10 mouse cellular contexts compared by ENCODE assay signal in genomic region chr9:70653875-70654274, GRCm38 (mm10). TPM values are rescaled to one million over a fixed set of nuclear protein-coding genes. Genes with fewer than 3 reads are reported as not detected.
A peak's percentile ranks its signal among the peaks of the same experiment; 100 is the strongest.
DNase-seq lines count a peak whose midpoint lies in the region; ATAC-seq lines count a peak whose summit lies in the region.
"Had no signal": no experiment of that assay in that cellular context is flagged by ENCODE, and none has a peak within 500 bp of the region (broad histone marks: within the 10 kb centered on the region; RNA-seq: fewer than 3 reads in every experiment).

No protein-coding gene starts in this region.

- 72% methylated on average over 2 of the region's 2 CpGs for WGBS in heart, embryonic 15.5 days
- WGBS in heart, embryonic 11.5 days (ENCODE audit: insufficient replicate concordance), result 67% methylated on average over 2 of the region's 2 CpGs
- 63% methylated on average over 2 of the region's 2 CpGs for WGBS in embryonic facial prominence, embryonic 14.5 days
- 76% methylated on average over 2 of the region's 2 CpGs for WGBS in hindbrain, embryonic 15.5 days
- WGBS in midbrain, embryonic 13.5 days, result 80% methylated on average over 2 of the region's 2 CpGs

- DNase-seq in embryonic facial prominence, embryonic 14.5 days (ENCODE audit: low spot score), result no peak
- no peak for DNase-seq in testis, postnatal 10 days (ENCODE audit: low spot score)
- DNase-seq in urinary bladder, postnatal 25 days (ENCODE audit: low spot score), result no peak
- no peak for DNase-seq in MN1 (ENCODE audit: low spot score)
- DNase-seq: kidney, postnatal 4 days; thymus, adult 18-20 months had no signal

- no peak overlapping the region for H3K9ac ChIP-seq in heart, embryonic 15.5 days
- H3K9ac ChIP-seq in heart, embryonic 11.5 days (ENCODE audit: low read depth, low read length), result no peak overlapping the region
- no peak overlapping the region for H3K9ac ChIP-seq in embryonic facial prominence, embryonic 14.5 days (ENCODE audit: low read depth, low read length)
- no peak overlapping the region for H3K9ac ChIP-seq in hindbrain, embryonic 15.5 days
- H3K9ac ChIP-seq in midbrain, embryonic 13.5 days (replicated peaks), result 0 out of 2 replicates have a peak overlapping the region, but pooled peaks have one; percentile 32

- ATAC-seq in heart, embryonic 15.5 days (replicated peaks; ENCODE audit: insufficient number of reproducible peaks, insufficient read depth, low FRiP score, low read depth), result no peak
- ATAC-seq in heart, embryonic 11.5 days (replicated peaks; ENCODE audit: insufficient number of reproducible peaks, low FRiP score, low TSS enrichment), result no peak
- no peak for ATAC-seq in embryonic facial prominence, embryonic 14.5 days (ENCODE audit: low read depth)
- ATAC-seq in hindbrain, embryonic 15.5 days (ENCODE audit: low FRiP score, low read depth), result no peak
- no peak for ATAC-seq in midbrain, embryonic 13.5 days

- H3K9me3 ChIP-seq in heart, embryonic 15.5 days (replicated peaks), result no peaks in the 10 kb centered on the region
- no peaks in the 10 kb centered on the region for H3K9me3 ChIP-seq in heart, embryonic 11.5 days (replicated peaks; ENCODE audit: control insufficient read depth, low read length)
- H3K9me3 ChIP-seq in embryonic facial prominence, embryonic 14.5 days (ENCODE audit: control insufficient read depth, low read length), result no peaks in the 10 kb centered on the region
- H3K9me3 ChIP-seq in hindbrain, embryonic 15.5 days, result no peaks in the 10 kb centered on the region
- no peaks in the 10 kb centered on the region for H3K9me3 ChIP-seq in midbrain, embryonic 13.5 days

- H3K27ac ChIP-seq in heart, embryonic 15.5 days, result no peak overlapping the region
- H3K27ac ChIP-seq in heart, embryonic 11.5 days (ENCODE audit: low read depth, low read length), result no peak overlapping the region
- no peak overlapping the region for H3K27ac ChIP-seq in embryonic facial prominence, embryonic 14.5 days (replicated peaks; ENCODE audit: low read depth, low read length)
- no peak overlapping the region for H3K27ac ChIP-seq in hindbrain, embryonic 15.5 days (replicated peaks)
- H3K27ac ChIP-seq in midbrain, embryonic 13.5 days, result no peak overlapping the region

- no peaks in the 10 kb centered on the region for H3K27me3 ChIP-seq in heart, embryonic 15.5 days
- no peaks in the 10 kb centered on the region for H3K27me3 ChIP-seq in heart, embryonic 11.5 days (ENCODE audit: control insufficient read depth, insufficient read depth, low read length)
- no peaks in the 10 kb centered on the region for H3K27me3 ChIP-seq in embryonic facial prominence, embryonic 14.5 days (replicated peaks; ENCODE audit: control insufficient read depth, insufficient read depth, low read length)
- no peaks in the 10 kb centered on the region for H3K27me3 ChIP-seq in hindbrain, embryonic 15.5 days
- H3K27me3 ChIP-seq in midbrain, embryonic 13.5 days, result no peaks in the 10 kb centered on the region

- H3K36me3 ChIP-seq in heart, embryonic 15.5 days, result no peaks in the 10 kb centered on the region
- no peaks in the 10 kb centered on the region for H3K36me3 ChIP-seq in heart, embryonic 11.5 days (ENCODE audit: control insufficient read depth, insufficient read depth, low read length)
- H3K36me3 ChIP-seq in embryonic facial prominence, embryonic 14.5 days (ENCODE audit: control insufficient read depth, insufficient read depth, low read length), result peaks cover 6% of the 10 kb centered on the region; the same call in 1 of the 2 replicates
- H3K36me3 ChIP-seq in hindbrain, embryonic 15.5 days, result no peaks in the 10 kb centered on the region
- H3K36me3 ChIP-seq in midbrain, embryonic 13.5 days, result peaks cover 7% of the 10 kb centered on the region

- peaks cover 21% of the 10 kb centered on the region for H3K4me1 ChIP-seq in heart, embryonic 15.5 days (replicated peaks)
- no peaks in the 10 kb centered on the region for H3K4me1 ChIP-seq in heart, embryonic 11.5 days (ENCODE audit: control insufficient read depth, insufficient read depth, low read length)
- H3K4me1 ChIP-seq in embryonic facial prominence, embryonic 14.5 days (ENCODE audit: control insufficient read depth, insufficient read depth, low read length), result peaks cover 19% of the 10 kb centered on the region
- peaks cover 44% of the 10 kb centered on the region for H3K4me1 ChIP-seq in hindbrain, embryonic 15.5 days (replicated peaks)
- peaks cover 42% of the 10 kb centered on the region for H3K4me1 ChIP-seq in midbrain, embryonic 13.5 days (replicated peaks)

- no peak overlapping the region for H3K4me3 ChIP-seq in heart, embryonic 15.5 days
- H3K4me3 ChIP-seq in heart, embryonic 11.5 days (ENCODE audit: low read depth, low read length), result no peak overlapping the region
- H3K4me3 ChIP-seq in embryonic facial prominence, embryonic 14.5 days (ENCODE audit: low read depth, low read length), result no peak overlapping the region
- H3K4me3 ChIP-seq in hindbrain, embryonic 15.5 days, result peak overlapping the region; percentile 97
- peak overlapping the region; percentile 27 for H3K4me3 ChIP-seq in midbrain, embryonic 13.5 days (replicated peaks)

- H3K4me2 ChIP-seq in heart, embryonic 15.5 days, result 0 out of 2 replicates have a peak overlapping the region, but pooled peaks have one; percentile 32
- H3K4me2 ChIP-seq in heart, embryonic 11.5 days, result no peak overlapping the region
- peak overlapping the region; percentile 88 for H3K4me2 ChIP-seq in embryonic facial prominence, embryonic 14.5 days (ENCODE audit: low read depth, low read length)
- H3K4me2 ChIP-seq in hindbrain, embryonic 15.5 days, result peak overlapping the region; percentile 57
- H3K4me2 ChIP-seq in midbrain, embryonic 13.5 days (replicated peaks), result peak overlapping the region; percentile 51

RNA-seq across cellular contexts. Expression of gene Gm10642, which starts 2.2 kb away (rescaled TPM):
- 0.36 and 0.45 TPM in 2 replicates for polyA plus RNA-seq in heart, embryonic 15.5 days (2015; fragmentation: Nextera tagmentation; extraction: Ambion mirVana)
- not detected in 2 replicates for polyA plus RNA-seq in heart, embryonic 11.5 days (2014; fragmentation: Nextera tagmentation; extraction: Ambion mirVana)
- 0.49 and 0.62 TPM in 2 replicates for polyA plus RNA-seq in embryonic facial prominence, embryonic 14.5 days (2014; fragmentation: Nextera tagmentation; extraction: Ambion mirVana)
- 0.64 and 1.0 TPM in 2 replicates for polyA plus RNA-seq in hindbrain, embryonic 15.5 days (2015; fragmentation: Nextera tagmentation; extraction: Ambion mirVana)
- polyA plus RNA-seq in midbrain, embryonic 13.5 days (2015; fragmentation: Nextera tagmentation; extraction: Ambion mirVana), result 0.49 and 0.62 TPM in 2 replicates

RNA-seq across cellular contexts. Expression of gene Mindy2, which starts 3.1 kb away (rescaled TPM):
- polyA plus RNA-seq in heart, embryonic 15.5 days (2015; fragmentation: Nextera tagmentation; extraction: Ambion mirVana), result 10.9 and 13.1 TPM in 2 replicates
- polyA plus RNA-seq in heart, embryonic 11.5 days (2014; fragmentation: Nextera tagmentation; extraction: Ambion mirVana), result 9.0 and 9.7 TPM in 2 replicates
- 15.3 and 15.5 TPM in 2 replicates for polyA plus RNA-seq in embryonic facial prominence, embryonic 14.5 days (2014; fragmentation: Nextera tagmentation; extraction: Ambion mirVana)
- polyA plus RNA-seq in hindbrain, embryonic 15.5 days (2015; fragmentation: Nextera tagmentation; extraction: Ambion mirVana), result 26.7 and 28.0 TPM in 2 replicates
- polyA plus RNA-seq in midbrain, embryonic 13.5 days (2015; fragmentation: Nextera tagmentation; extraction: Ambion mirVana), result 15.9 and 19.0 TPM in 2 replicates

RNA-seq across cellular contexts. Expression of gene Adam10, which starts 24.9 kb away (rescaled TPM):
- polyA plus RNA-seq in heart, embryonic 15.5 days (2015; fragmentation: Nextera tagmentation; extraction: Ambion mirVana), result 61.3 and 62.8 TPM in 2 replicates
- polyA plus RNA-seq in heart, embryonic 11.5 days (2014; fragmentation: Nextera tagmentation; extraction: Ambion mirVana), result 70.2 and 80.2 TPM in 2 replicates
- polyA plus RNA-seq in embryonic facial prominence, embryonic 14.5 days (2014; fragmentation: Nextera tagmentation; extraction: Ambion mirVana), result 63.5 and 67.7 TPM in 2 replicates
- 54.9 and 55.3 TPM in 2 replicates for polyA plus RNA-seq in hindbrain, embryonic 15.5 days (2015; fragmentation: Nextera tagmentation; extraction: Ambion mirVana)
- 68.5 and 69.9 TPM in 2 replicates for polyA plus RNA-seq in midbrain, embryonic 13.5 days (2015; fragmentation: Nextera tagmentation; extraction: Ambion mirVana)

Comparison
In these comparisons a context has a peak if more than half of its experiments do, and no peak if none do; other contexts are left out.
1. H3K4me3 ChIP-seq: peak in hindbrain, embryonic 15.5 days (single experiment) and midbrain, embryonic 13.5 days (single experiment); none in heart, embryonic 15.5 days (single experiment), heart, embryonic 11.5 days (single experiment) and embryonic facial prominence, embryonic 14.5 days (single experiment).